Mouse (Mus musculus) limb, embryonic 12.5 days (tissue): ENCODE results near the gene Paf1. TPM values are rescaled to one million over a fixed set of nuclear protein-coding genes. Genes with fewer than 3 reads are reported as not detected.

ENCODE experiments used
- ATAC-seq: fragments of 200-750 bp; cut with Nextera tagmentation; 2 replicates; pipeline ENCODE4 v1.8.0; 2017; ENCODE audit warnings: low read depth, moderate TSS enrichment; ENCODE audit not compliant: insufficient number of reproducible peaks, insufficient read depth, low FRiP score, low TSS enrichment
- H3K27ac ChIP-seq: fragments of 300-500 bp; sonication (generic); 2 replicates; pipeline ENCODE4 v1.5.1; 2016; ENCODE audit warnings: mild to moderate bottlenecking, moderate library complexity
- H3K27me3 ChIP-seq: fragments of 300-500 bp; sonication (generic); 2 replicates; pipeline ENCODE4 v1.6.1; 2016; ENCODE audit warnings: mild to moderate bottlenecking, moderate library complexity
- H3K36me3 ChIP-seq: fragments of 300-500 bp; sonication (generic); 2 replicates; pipeline ENCODE4 v1.6.1; 2016; ENCODE audit warnings: mild to moderate bottlenecking, moderate library complexity
- H3K4me1 ChIP-seq: fragments of 300-500 bp; sonication (generic); replicated peaks from 2 replicates; pipeline ENCODE4 v1.6.1; 2016
- H3K4me2 ChIP-seq: fragments of 300-500 bp; sonication (generic); 2 replicates; pipeline ENCODE4 v1.6.1; 2016; ENCODE audit warnings: mild to moderate bottlenecking, moderate library complexity
- H3K4me3 ChIP-seq: fragments of 300-500 bp; sonication (generic); replicated peaks from 2 replicates; pipeline ENCODE4 v1.5.1; 2016; ENCODE audit warnings: mild to moderate bottlenecking
- H3K9ac ChIP-seq: fragments of 300-500 bp; sonication (generic); replicated peaks from 2 replicates; pipeline ENCODE4 v1.6.1; 2016; ENCODE audit warnings: mild to moderate bottlenecking, moderate library complexity
- H3K9me3 ChIP-seq: fragments of 300-500 bp; sonication (generic); 2 replicates; pipeline ENCODE4 v1.6.1; 2016; ENCODE audit warnings: mild to moderate bottlenecking, moderate library complexity
- WGBS: fragments of 180-500 bp; shearing (Covaris S2); methylation state at CpG from one replicate; pipeline ENCODE4 v1.1.7; 2016; 5-methylcytosine and 5-hydroxymethylcytosine counted together
- polyA plus RNA-seq: library from polyadenylated mRNA; unstranded; fragments of >200 nt; fragmentation: Nextera tagmentation; extraction: Ambion mirVana; gene quantifications from 2 replicates; pipeline ENCODE4 v1.2.1, GENCODE M21; 2016

The Paf1 gene
- 83.0 and 86.8 TPM in 2 replicates for polyA plus RNA-seq

DNA sequence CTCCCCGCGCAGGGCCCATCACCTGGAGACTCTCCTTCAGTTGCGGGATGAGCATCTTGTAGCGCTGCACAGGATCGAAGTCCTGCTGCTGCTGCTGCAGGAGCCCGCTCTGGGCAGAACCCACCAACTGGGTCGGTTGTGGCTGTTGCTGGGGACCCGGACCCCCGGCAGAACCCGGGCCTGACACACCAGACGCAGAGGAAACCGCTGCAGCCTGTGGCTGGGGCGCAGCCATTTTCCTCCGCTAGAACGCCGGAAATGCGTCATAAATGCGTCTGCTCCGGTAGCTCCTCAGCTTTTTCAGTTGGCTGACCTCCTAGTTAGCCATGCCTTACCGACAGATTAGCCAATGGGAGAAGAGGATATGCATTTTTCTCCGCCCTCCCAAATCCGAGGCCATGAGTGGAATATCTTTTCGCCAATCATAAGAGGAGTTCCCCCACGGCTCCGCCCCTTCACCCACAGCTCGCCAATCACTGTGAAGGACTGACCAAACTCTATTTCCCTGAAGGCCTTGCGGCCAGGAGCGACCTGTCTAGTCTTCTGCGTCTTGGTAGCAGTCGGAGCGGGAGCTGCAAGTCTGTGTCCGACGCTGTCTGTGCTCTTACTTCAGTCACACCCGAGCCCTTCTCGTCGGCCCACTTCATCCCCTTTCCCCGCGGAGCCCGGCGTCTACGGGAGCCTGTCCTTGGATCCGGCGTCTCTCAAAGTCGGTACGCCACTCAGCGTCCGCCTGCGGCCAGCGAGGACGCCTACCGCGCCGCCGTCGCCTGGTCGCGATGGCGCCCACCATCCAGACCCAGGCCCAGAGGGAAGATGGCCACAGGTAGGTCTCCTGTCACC is at the start of gene Paf1, which contains the start of gene Med29:
Gene Paf1, plus strand, starts transcription at position 523 of the 843 bp plus-strand sequence.
Gene Med29, minus strand, starts transcription at position 280 of the 843 bp plus-strand sequence.
- peak within 1 kb of the TSS; percentile 92 for H3K4me3 ChIP-seq
- no peaks in the 10 kb centered on the region for H3K27me3 ChIP-seq
- peak within 1 kb of the TSS; percentile 84 for H3K9ac ChIP-seq
- H3K4me2 ChIP-seq = peak within 1 kb of the TSS; percentile 96
- WGBS = under 1% methylated on average over 58 of the region's 58 CpGs
- peak; percentile 98 for ATAC-seq
- H3K4me1 ChIP-seq = peaks cover 17% of the 10 kb centered on the region
- H3K9me3 ChIP-seq = no peaks in the 10 kb centered on the region
- H3K27ac ChIP-seq = peak within 1 kb of the TSS; percentile 83
- H3K36me3 ChIP-seq = peaks cover 65% of the 10 kb centered on the region

DNA sequence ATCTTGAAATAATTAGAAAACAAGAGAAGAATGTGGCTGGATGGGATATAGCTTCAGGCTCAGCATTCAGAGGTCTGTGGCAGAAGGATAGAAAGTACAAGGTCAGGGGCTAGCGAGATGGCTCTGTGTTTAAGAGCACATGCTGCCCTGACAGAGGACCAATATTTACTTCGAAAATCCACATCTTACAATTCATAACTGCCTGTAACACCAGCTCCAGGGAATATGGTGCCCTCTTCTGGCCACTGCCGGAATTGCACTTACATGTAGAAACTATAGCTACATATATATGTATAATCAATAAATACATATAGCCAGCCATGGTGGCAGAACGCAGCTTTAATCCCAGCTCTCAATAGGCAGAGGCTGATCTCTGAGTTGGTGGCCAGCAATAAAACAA is 48.1 kb upstream of the Paf1 start:
- H3K36me3 ChIP-seq = no peaks in the 10 kb centered on the region
- 9% methylated on average over 4 of the region's 4 CpGs for WGBS
- H3K9ac ChIP-seq = no peak overlapping the region
- no peak overlapping the region for H3K4me2 ChIP-seq
- no peak overlapping the region for H3K4me3 ChIP-seq
- no peaks in the 10 kb centered on the region for H3K27me3 ChIP-seq
- ATAC-seq = no peak
- peaks cover 21% of the 10 kb centered on the region for H3K4me1 ChIP-seq
- no peaks in the 10 kb centered on the region for H3K9me3 ChIP-seq
- H3K27ac ChIP-seq = no peak overlapping the region

DNA sequence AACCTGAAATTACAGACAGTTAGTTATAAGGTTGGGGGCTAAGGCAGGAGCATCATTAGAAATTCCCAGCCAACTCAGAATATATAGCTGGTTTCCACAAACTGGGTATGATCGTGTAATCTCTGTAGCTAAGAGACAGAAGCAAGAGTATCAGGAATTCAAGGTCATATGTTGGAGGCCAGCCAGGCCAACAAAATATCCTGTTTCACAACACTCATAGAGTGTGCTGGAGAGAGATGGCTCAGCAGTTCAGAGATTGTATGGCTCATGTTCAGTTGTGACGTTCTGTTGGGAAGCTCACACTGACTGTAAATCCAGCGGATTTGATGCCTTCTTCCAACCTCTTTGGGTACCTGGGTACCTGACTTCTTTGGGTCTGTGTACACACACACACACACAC is 45.0 kb upstream of the Paf1 start:
- no peak overlapping the region for H3K27ac ChIP-seq
- H3K9me3 ChIP-seq = no peaks in the 10 kb centered on the region
- 85% methylated on average over 3 of the region's 3 CpGs for WGBS
- no peak overlapping the region for H3K4me3 ChIP-seq
- ATAC-seq = no peak
- no peak overlapping the region for H3K9ac ChIP-seq
- H3K27me3 ChIP-seq = no peaks in the 10 kb centered on the region
- peaks cover 13% of the 10 kb centered on the region for H3K36me3 ChIP-seq
- H3K4me2 ChIP-seq = no peak overlapping the region
- peaks cover 16% of the 10 kb centered on the region for H3K4me1 ChIP-seq

DNA sequence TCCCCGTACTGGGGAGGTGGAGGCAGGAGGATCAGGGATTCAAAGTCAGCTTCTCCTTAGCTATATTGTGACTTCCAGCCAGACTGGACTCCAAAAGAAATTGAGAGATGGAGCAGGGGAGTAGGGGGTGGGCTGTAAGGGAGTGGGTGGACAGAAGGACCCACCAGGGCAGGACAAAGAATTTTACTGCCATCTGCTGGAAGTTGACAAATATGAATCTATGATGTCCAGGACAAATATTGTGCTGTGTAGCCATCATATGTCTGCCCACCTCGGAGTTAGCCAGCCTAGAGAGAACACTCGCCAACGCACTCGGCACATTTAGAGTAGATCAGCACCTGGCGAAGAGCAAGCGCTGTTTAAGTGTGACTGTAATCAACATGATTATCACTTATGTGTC is 44.1 kb upstream of the Paf1 start:
- H3K36me3 ChIP-seq = peaks cover 22% of the 10 kb centered on the region
- no peaks in the 10 kb centered on the region for H3K27me3 ChIP-seq
- WGBS = 84% methylated on average over 7 of the region's 7 CpGs
- no peak overlapping the region for H3K4me3 ChIP-seq
- peaks cover 16% of the 10 kb centered on the region for H3K4me1 ChIP-seq
- H3K9ac ChIP-seq = no peak overlapping the region
- no peak overlapping the region for H3K27ac ChIP-seq
- H3K9me3 ChIP-seq = no peaks in the 10 kb centered on the region
- ATAC-seq = no peak
- H3K4me2 ChIP-seq = no peak overlapping the region

DNA sequence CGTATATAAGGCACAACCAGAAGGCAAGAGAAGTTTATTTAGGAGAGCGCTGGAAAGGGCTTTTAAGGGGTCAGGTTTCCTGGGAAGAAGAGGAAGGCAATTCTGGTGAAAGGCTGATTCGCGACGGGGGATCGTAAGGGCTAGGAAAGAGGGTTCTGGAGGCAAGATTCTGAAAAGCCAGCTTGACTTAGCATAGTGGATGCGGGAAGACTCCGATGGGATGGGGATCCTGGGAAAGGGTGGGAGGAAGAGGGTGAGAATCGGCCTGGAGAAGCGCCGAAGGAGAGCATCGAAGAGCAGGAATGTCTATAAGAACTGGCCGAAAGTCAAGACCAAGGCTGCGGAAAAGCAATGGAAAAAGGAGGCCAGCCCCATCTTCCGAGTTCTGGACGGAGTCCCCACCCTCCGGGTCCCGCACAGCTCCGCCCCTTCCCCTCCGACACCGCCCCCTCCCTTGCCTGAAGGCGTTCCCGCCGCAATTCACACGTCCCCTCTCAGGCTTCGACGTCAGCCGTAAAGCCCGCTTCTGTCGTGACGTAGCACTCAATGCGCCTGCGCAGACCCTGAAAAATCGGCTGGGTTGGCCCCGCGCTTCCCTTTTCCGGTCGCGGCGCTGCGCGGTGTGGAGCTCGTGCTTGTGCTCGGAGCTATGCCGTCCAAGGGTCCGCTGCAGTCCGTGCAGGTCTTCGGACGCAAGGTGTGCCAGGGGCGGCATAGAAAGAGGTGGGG is 42.4 kb upstream of the Paf1 start, which contains the start of gene Rps16:
Gene Rps16, plus strand, starts transcription at position 498 of the 729 bp plus-strand sequence.
- peak within 1 kb of the TSS; percentile 89 for H3K4me2 ChIP-seq
- no peaks in the 10 kb centered on the region for H3K27me3 ChIP-seq
- peak; percentile 90 for ATAC-seq
- under 1% methylated on average over 47 of the region's 50 CpGs for WGBS
- H3K36me3 ChIP-seq = peaks cover 39% of the 10 kb centered on the region
- peaks cover 16% of the 10 kb centered on the region for H3K4me1 ChIP-seq
- H3K9ac ChIP-seq = peak within 1 kb of the TSS; percentile 98
- H3K27ac ChIP-seq = peak within 1 kb of the TSS; percentile 96
- H3K9me3 ChIP-seq = no peaks in the 10 kb centered on the region
- H3K4me3 ChIP-seq = peak within 1 kb of the TSS; percentile 88

DNA sequence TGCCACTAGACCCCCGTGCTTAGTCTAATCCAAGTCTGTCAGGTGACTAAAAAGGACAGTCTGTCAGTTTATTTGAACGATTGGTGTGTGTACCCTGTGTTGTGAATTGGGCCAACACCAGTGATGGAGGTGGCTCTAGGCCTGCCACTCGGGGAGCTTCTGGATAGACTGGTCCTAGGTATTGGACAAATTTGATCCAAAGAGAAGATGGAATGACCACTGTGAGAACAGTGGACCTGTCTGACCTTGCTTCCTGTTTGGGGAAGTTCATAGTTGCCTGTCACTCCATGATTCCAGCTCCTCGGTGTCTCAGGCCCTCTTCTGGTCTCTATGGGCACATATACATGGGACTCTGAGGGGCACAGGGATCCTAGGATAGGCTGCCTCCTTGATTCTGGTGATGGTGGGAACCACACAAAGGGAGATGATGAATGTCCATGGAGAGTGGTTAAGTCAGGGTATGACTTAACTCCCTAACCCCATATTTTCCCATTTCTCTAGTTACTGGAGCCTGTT is 41.0 kb upstream of the Paf1 start:
- WGBS = 45% methylated on average over 4 of the region's 4 CpGs
- H3K4me3 ChIP-seq = peak overlapping the region; percentile 88
- no peak for ATAC-seq
- no peaks in the 10 kb centered on the region for H3K27me3 ChIP-seq
- no peaks in the 10 kb centered on the region for H3K9me3 ChIP-seq
- H3K4me1 ChIP-seq = peaks cover 18% of the 10 kb centered on the region
- peak overlapping the region; percentile 89 for H3K4me2 ChIP-seq
- H3K27ac ChIP-seq = no peak overlapping the region
- peaks cover 40% of the 10 kb centered on the region for H3K36me3 ChIP-seq
- peak overlapping the region; percentile 98 for H3K9ac ChIP-seq

DNA sequence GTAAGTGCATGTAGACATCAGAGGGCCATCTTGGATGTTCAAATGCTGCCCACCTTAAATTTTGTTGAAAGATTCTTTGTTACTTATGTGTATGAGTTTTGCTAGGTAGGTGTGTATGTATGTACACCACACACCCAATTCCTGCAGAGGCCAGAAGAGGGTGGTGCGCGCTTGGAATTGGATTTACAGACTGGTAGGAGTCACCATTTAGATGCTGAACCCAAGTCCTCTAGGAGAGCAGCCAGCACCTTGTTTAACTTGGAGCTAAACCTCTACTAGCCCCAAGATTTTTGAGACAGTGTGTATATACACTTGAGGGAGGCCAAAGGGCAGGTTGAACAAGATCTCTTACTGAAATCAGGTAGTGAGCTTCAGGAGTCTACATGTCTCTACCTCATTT is 39.5 kb upstream of the Paf1 start:
- 97% methylated on average over 2 of the region's 2 CpGs for WGBS
- Histone ChIP-seq H3K9ac (no peak overlapping the region), H3K36me3 (peaks cover 40% of the 10 kb centered on the region), H3K4me1 (peaks cover 34% of the 10 kb centered on the region), H3K9me3 (no peaks in the 10 kb centered on the region), H3K27ac (no peak overlapping the region), H3K4me3 (no peak overlapping the region), H3K27me3 (no peaks in the 10 kb centered on the region), H3K4me2 (no peak overlapping the region)
- ATAC-seq = no peak

DNA sequence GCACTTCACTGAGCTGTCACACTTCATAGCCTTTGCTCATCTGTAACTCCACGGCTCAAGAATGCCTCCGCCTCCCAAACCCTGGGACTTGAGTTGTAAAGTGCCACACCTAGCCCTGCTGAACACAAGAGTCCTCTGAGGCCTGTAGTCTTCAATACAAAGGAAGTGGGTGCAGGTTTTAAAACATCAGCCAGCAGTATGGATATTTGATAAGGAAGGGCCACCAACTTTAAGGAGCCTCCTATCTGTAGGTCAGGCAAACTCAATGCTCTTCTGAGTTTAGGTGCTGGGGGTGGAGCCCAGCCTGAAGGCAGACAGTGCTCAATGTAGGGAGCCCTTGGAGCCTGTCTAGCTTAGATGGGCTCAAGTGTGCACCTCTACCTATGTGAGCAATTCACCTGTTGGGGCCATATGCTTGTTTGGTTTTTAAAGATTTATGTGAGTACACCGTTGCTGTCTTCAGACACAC is 38.6 kb upstream of the Paf1 start:
- Histone ChIP-seq H3K4me3 (no peak overlapping the region), H3K27me3 (no peaks in the 10 kb centered on the region), H3K9ac (no peak overlapping the region), H3K36me3 (peaks cover 48% of the 10 kb centered on the region), H3K4me1 (peaks cover 42% of the 10 kb centered on the region), H3K4me2 (no peak overlapping the region), H3K27ac (no peak overlapping the region), H3K9me3 (no peaks in the 10 kb centered on the region)
- no peak for ATAC-seq
- 90% methylated on average over 3 of the region's 3 CpGs for WGBS

DNA sequence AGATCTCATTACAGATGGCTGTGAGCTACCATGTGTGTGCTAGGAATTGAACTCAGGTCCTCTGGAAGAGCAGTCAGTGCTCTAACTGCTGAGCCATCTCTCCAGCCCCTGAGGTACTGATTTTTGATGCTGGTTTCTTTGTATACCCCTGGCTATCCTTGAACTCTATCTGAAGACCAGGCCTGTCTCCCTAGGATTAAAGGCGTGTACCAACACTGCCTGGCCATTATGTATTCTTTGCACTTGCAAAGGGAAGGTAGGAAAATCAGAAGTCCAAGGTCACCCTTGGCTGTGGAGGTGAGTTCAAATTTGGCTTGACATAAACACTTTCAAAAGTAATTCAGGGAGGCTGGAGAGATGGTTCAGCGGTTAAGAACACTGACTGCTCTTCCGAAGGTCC is 38.2 kb upstream of the Paf1 start:
- H3K9ac ChIP-seq = no peak overlapping the region
- H3K4me3 ChIP-seq = no peak overlapping the region
- ATAC-seq = no peak
- H3K4me2 ChIP-seq = no peak overlapping the region
- WGBS = 93% methylated on average over 3 of the region's 3 CpGs
- no peak overlapping the region for H3K27ac ChIP-seq
- no peaks in the 10 kb centered on the region for H3K9me3 ChIP-seq
- H3K36me3 ChIP-seq = peaks cover 53% of the 10 kb centered on the region
- peaks cover 39% of the 10 kb centered on the region for H3K4me1 ChIP-seq
- H3K27me3 ChIP-seq = no peaks in the 10 kb centered on the region

DNA sequence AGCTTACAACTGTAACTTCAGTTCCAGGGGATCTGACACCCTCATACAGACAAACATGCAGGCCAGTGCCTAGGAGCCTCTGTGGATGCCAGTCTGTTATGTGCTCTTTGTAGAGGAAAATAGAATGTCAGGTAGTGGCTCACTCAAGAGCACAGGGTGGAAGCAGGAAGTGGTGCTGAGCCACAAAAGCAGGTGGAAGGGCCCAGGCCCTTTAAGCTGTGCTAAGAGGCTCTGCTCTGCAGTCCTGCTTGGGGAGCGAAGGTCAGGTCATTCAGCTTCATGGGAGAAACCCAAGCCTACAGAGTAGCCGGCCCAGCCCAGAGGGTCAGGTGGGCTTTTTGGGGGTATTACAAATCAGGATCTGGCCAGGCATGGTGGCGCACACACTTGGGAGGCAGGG is 37.5 kb upstream of the Paf1 start:
- H3K9me3 ChIP-seq = no peaks in the 10 kb centered on the region
- H3K4me2 ChIP-seq = no peak overlapping the region
- WGBS = 80% methylated on average over 3 of the region's 3 CpGs
- peaks cover 34% of the 10 kb centered on the region for H3K4me1 ChIP-seq
- H3K27me3 ChIP-seq = no peaks in the 10 kb centered on the region
- ATAC-seq = no peak
- H3K27ac ChIP-seq = 0 out of 2 replicates have a peak overlapping the region, but pooled peaks have one; percentile 35
- H3K36me3 ChIP-seq = peaks cover 59% of the 10 kb centered on the region
- H3K9ac ChIP-seq = no peak overlapping the region
- no peak overlapping the region for H3K4me3 ChIP-seq

DNA sequence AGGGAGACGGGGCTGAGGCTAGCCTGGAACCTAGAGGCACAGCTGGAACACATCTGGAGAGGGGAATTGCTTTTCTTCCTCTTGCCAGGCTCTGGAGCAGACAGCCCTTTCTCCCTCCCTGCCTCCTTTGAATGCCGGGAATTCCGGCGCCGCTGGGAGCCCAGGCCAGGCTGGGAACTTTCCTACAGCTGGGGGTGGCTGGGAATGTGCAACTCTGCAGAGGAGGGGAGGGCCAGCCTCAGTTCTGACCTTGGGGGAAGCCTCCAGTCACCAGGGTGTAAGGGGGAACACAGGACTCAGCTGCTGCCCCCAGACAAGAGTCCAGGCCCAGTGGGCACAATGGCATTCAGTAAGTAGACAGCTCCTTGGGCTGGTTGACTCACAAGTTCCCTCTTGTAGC is 35.8 kb upstream of the Paf1 start:
- Histone ChIP-seq H3K4me1 (peaks cover 28% of the 10 kb centered on the region), H3K36me3 (peaks cover 71% of the 10 kb centered on the region), H3K9ac (peak overlapping the region; percentile 31; the same call in 1 of the 2 replicates), H3K27ac (peak overlapping the region; percentile 81), H3K4me3 (no peak overlapping the region), H3K4me2 (0 out of 2 replicates have a peak overlapping the region, but pooled peaks have one; percentile 0), H3K27me3 (no peaks in the 10 kb centered on the region), H3K9me3 (no peaks in the 10 kb centered on the region; the same call in none of the 2 replicates)
- 0% methylated on average over 5 of the region's 5 CpGs for WGBS
- peak; percentile 49 for ATAC-seq
